Mouse (Mus musculus): ENCODE results near the gene Colec11.

The Colec11 gene

GRCm38 (mm10) chr12:28623195-28623594 is at the start of gene Colec11:
TSS of gene Colec11 (minus strand) at chr12:28623377.
- in situ Hi-C loops (cut with MboI; ENCODE audit: unreplicated experiment in 2 of 2), result no loop called here

DNA sequence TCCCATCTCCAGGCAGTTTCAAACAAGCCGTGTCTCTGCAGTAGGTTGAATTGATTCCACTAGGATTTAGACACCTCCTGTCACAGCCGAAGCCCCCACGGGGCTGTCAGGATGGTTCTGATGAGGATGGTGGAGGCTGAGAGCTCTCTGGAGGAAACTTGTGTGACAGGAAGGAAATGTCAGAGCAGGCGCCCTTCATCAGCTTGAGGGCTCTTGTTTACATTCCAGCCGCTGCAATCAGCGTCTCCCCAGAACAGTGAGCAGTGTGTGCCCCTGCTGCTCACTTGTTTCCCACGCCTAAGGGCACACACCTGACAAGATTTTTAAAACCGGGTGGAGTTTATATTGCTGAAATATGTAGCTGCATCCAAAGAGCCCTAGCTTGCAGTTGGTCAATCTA is 44.1 kb upstream of the Colec11 start:
- in situ Hi-C loops (cut with MboI; ENCODE audit: unreplicated experiment in 2 of 2), result no loop called here

DNA sequence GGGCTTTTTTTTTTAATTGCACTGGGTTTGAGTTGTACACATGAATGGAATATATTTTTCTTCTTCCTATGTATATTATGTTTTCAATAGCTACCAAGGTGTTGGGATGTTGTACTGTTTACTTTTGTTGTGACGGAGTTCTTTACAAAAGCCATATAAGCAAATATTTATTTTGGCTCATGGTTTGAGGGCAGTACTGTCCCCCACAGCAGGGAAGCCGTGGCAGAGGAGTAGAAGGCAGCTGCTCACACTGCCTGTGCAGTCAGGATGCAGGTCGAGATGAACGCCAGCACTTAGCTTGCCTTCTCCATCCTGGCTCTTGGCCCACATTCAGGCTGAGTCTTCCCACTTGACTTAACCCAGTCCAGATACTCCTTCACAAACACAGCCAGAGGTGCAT is 43.6 kb upstream of the Colec11 start:
- in situ Hi-C loops (cut with MboI; ENCODE audit: unreplicated experiment in 2 of 2), result no loop called here

DNA sequence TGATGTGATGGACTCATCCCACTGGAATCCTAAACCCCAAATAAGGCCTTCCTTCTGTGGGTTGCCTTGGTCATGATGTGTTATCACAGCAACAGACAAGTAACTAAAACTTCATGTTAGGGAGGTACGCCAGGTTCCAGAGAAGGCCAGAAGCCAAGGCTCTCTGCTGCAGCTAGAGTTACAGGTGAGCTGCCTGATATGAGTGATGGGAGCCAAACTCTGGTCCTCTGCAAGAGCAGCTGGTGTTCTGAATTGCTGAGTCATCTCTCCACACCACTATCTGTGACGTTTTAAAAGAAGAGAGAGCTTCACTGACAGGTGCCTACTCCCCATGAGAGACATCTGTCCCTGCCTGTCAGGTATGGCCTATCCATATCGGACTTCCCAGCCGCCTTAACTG is 39.5 kb upstream of the Colec11 start:
- in situ Hi-C loops (cut with MboI; ENCODE audit: unreplicated experiment in 2 of 2), result no loop called here

GRCm38 (mm10) chr12:28649141-28650110 is 26.2 kb upstream of the Colec11 start, which contains the start of gene Rnaseh1:
TSS of gene Rnaseh1 (plus strand) at chr12:28649602.
- in situ Hi-C loops (cut with MboI; ENCODE audit: unreplicated experiment in 2 of 2), result loop anchor here in 1 of 2 experiments (5.0 kb wide), 1 partner anchor 103 kb away; the partner anchor contains the start of genes Eipr1 and Trappc12

- in situ Hi-C loops (cut with MboI; ENCODE audit: unreplicated experiment in 2 of 2), result loop anchor here in 1 of 2 experiments (5.0 kb wide), 1 partner anchor 114 kb away; the partner anchor contains the start of genes Eipr1 and Trappc12
Measured at GRCm38 (mm10) chr12:28638778-28639177, 15.6 kb upstream of the Colec11 start.

GRCm38 (mm10) chr12:28636543-28636942 is 13.4 kb upstream of the Colec11 start:
- in situ Hi-C loops (cut with MboI; ENCODE audit: unreplicated experiment in 2 of 2), result loop anchor here in 1 of 2 experiments (5.0 kb wide), 1 partner anchor 116 kb away; the partner anchor contains the start of genes Eipr1 and Trappc12

DNA sequence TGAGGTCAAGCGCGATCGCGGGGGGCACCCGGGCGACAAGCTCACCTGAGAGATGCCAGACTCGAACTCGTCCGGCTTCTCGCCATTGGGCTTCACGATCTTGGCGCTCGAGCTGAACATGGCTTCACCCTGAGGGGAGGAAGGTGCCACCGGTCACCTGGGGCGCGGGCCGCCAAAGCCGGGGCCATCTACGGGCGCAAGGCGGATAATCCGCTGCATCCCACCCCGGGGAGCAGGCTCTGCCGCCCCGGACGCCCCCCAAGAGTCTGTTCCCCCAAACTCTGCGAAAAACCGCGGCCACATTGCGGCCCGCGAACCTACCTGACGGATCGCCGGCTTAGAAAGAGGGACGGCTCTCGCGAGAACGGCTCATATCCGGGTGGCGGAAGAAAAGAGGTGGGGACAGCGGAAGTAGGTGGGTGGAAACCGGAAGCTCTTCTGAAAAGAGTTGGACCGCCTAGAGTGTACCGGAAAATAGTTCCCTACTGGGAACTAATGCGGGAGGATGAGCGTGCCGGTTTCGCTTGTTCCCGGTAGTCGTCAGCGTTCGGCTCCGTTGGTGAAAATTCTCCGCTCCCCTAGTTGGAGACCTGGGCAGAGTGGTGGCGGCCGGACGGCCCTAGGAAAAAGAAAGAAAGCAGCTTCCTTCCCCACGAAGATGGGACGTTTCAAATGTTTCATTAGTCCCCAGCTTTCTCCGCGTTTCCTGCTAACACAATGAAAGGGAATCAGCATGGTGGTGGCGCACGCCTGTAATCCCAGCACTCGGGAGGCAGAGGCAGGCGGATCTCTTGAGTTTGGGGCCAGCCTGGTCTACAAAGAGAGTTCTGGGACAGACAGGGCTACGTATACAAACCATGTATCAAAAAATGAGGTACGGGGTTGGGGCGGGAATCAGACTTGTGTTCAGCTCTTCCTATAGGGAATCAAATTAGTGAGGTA is 12.6 kb upstream of the Colec11 start, which contains the start of gene Rps7:
Gene Rps7, minus strand, starts transcription at position 419 of the 942 bp plus-strand sequence.
- in situ Hi-C loops (cut with MboI; ENCODE audit: unreplicated experiment in 2 of 2), result loop anchor here in 1 of 2 experiments (5.0 kb wide), 1 partner anchor 116 kb away; the partner anchor contains the start of genes Eipr1 and Trappc12

DNA sequence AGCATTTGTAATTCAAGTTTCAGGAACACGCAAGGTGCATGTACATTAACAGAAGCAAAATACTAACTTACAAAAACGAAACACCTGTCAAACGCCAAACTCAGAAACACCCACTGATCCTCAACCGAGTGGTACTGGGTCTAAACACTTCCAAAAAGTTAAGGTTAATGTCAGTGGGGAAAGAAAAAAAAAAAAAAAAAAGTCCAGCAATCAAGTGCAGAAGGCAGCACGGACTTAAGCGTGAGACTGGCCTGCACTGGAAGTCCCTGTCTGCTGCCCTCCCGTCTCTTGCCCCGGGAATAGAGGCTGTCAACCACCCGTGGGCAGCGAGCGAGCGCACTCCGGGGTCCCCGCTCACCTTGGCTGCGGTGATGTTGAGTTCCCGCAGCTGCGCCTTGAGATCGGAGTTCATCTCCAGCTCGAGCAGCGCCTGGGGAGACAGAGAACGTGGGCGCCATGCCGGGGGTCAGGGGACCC is 11.9 kb upstream of the Colec11 start:
- in situ Hi-C loops (cut with MboI; ENCODE audit: unreplicated experiment in 2 of 2), result loop anchor here in 1 of 2 experiments (5.0 kb wide), 1 partner anchor 117 kb away; the partner anchor contains the start of genes Eipr1 and Trappc12

- in situ Hi-C loops (cut with MboI; ENCODE audit: unreplicated experiment in 2 of 2), result no loop called here
Measured at GRCm38 (mm10) chr12:28628436-28628835, 5.3 kb upstream of the Colec11 start.

- in situ Hi-C loops (cut with MboI; ENCODE audit: unreplicated experiment in 2 of 2), result no loop called here
Measured at GRCm38 (mm10) chr12:28627092-28627491, 3.9 kb upstream of the Colec11 start.

DNA sequence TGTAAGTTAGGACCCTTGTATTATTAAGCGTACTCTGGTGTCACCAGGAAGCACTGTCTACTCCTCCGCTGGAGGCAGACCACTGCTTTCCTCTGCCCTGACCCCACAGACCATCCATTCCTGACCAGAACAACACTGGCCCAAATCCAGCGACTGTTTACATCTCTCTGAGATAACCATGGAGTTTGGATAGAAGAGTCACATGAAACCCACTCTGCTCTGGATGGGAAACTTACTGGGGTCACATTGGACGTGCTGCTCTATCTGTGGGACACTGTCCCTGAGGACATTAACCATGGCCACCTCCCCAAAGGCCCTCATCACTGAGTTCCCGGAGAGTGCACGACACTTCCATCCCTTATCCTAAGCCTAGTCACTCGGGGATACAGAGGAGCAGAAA is 2.2 kb upstream of the Colec11 start:
- in situ Hi-C loops (cut with MboI; ENCODE audit: unreplicated experiment in 2 of 2), result no loop called here

GRCm38 (mm10) chr12:28624251-28624650 is 1.1 kb upstream of the Colec11 start:
- in situ Hi-C loops (cut with MboI; ENCODE audit: unreplicated experiment in 2 of 2), result no loop called here

DNA sequence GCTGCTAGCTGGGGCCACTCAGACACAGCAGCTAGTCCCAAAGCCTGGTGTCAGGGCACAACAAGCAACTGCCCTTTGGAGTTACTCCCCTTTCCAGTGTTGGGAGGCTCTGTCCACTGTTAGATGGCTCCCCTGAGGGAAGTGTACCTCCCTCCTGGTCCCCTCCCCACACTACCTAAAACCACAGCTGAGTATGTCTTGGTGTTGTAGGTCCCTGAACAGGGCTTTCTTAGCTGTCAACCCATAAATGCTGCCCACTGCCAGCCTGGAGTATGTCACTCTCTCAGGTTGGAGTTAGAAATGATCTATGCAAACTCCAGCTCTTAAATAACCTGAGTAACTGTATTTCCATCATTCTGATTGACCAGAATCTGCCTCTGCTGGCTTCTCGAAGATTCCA is 536 bp downstream of the Colec11 start:
- in situ Hi-C loops (cut with MboI; ENCODE audit: unreplicated experiment in 2 of 2), result no loop called here

DNA sequence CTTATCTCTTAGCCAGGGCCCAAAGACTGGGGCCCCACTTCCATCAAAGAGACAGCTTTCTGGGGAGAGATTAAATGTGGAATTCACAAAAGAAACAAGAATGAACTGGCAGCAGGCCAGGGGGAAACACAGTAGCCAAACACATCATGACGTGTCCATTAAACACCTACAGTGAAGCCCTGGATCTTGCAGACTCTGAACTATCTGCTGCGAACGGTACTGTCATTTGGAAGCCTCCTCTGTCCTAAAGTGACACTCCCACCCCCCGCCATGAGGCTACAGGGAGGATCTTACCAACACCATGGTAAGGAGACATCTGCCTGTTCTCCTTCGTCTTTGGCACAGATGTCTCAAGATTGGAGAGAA is 1.0 kb downstream of the Colec11 start:
- in situ Hi-C loops (cut with MboI; ENCODE audit: unreplicated experiment in 2 of 2), result no loop called here

- in situ Hi-C loops (cut with MboI; ENCODE audit: unreplicated experiment in 2 of 2), result no loop called here
Measured at GRCm38 (mm10) chr12:28621451-28622166, 1.6 kb downstream of the Colec11 start.

DNA sequence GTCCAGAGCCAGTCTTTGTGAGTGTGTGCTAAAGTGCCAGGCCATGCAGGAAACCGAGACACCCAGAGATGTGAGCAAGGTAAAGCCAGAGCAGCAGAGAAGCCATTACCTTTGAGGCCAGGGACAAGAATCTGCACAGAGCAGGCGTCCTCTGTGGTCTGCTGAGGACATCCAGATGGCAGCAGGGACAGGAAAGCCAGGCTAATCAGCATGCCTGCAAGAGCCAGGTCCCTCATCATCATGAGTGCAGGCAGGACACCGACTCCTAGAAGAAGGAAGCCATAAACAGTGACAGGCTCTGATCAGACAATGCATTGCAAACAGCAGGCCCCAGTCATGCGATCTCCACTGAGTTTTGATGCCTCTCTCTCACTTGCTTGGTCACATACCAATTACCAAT is 5.9 kb downstream of the Colec11 start:
- in situ Hi-C loops (cut with MboI; ENCODE audit: unreplicated experiment in 2 of 2), result no loop called here

DNA sequence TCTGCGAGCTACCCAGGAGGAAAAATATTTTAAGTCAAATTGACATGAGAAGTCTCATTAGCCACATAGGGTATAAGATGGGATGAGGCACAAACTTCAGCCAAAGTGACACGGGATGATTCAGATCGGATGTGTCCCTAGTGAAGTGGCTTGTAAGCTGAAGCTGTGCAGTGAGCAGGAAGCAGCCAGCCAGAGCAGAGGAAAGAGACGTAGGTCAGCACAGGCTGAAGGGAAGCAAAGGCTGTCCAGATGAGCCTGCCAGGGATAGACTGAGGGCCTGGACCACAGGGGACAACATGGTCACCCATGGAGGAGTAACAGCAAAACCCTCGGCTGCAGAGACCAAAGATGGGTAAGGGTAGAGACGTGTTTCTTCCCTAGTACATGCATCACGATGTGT is 8.8 kb downstream of the Colec11 start:
- in situ Hi-C loops (cut with MboI; ENCODE audit: unreplicated experiment in 2 of 2), result no loop called here

- in situ Hi-C loops (cut with MboI; ENCODE audit: unreplicated experiment in 2 of 2), result no loop called here
Measured at GRCm38 (mm10) chr12:28612391-28612790, 10.8 kb downstream of the Colec11 start.
